Mouse (Mus musculus) cerebellum, postnatal 4 days (tissue): Measurements from ENCODE around the gene Dnal1.
A peak's percentile ranks its signal among the peaks of the same experiment; 100 is the strongest.
"Not testable (repeated sequence)": the region's sequence is repeated elsewhere in the genome, so short reads cannot be mapped to it uniquely, and the experiment has no call there.

ENCODE experiments used
- DNase-seq, 2 experiments: peaks; one replicate each; pipeline ENCODE4 v3.0.0; 2022; ENCODE audit warnings: low spot score in 2 of 2, mixed read lengths in 1 of 2

The Dnal1 gene

GRCm38 (mm10) chr12:84114153-84114994 lies at the start of gene Dnal1:
Dnal1 (plus strand) TSS chr12:84114366.
- peak; percentile 72 to 85 for DNase-seq

- DNase-seq, result no peak
These were observed 49.5 kb upstream of the Dnal1 start for GRCm38 (mm10) chr12:84064621-84065020.

DNA sequence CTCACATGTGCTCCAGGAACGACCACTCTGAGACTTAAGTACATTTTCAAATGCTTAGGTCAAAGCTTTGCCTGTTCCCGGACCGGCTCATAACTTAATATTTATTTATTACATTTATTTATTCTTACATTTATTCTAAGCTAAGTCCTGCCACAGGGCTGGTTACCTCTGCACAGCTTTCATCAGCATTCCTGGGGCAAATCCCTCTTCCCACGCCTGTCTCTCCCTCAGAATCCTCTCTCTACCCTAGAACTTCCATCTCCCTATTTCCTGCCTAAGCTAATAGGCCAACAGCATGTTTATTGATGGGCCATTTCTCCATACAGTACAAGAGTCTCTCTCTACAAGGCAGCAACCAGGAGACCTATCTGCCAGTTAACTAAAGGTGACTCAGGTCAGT lies 46.4 kb upstream of the Dnal1 start:
- no peak for DNase-seq

DNA sequence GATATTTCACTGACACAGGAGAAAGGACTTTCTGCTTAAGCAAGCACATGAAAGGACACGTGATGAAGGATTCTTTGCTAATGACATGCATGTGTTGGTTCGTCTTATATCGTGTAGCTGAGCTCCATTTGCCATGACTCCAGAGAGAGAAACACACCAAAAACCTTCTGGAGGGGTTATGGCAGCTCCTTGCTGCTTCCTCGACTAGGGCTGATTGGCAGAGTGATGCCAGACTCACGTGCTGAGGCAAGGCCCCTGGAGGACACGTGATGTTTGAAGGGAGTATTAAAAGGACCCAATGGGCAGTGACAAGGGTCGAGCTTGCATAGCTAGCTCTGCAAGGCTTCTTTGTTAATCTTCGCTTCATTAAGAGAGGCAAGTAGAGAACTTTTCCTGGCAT lies 45.9 kb upstream of the Dnal1 start:
- no peak for DNase-seq

DNA sequence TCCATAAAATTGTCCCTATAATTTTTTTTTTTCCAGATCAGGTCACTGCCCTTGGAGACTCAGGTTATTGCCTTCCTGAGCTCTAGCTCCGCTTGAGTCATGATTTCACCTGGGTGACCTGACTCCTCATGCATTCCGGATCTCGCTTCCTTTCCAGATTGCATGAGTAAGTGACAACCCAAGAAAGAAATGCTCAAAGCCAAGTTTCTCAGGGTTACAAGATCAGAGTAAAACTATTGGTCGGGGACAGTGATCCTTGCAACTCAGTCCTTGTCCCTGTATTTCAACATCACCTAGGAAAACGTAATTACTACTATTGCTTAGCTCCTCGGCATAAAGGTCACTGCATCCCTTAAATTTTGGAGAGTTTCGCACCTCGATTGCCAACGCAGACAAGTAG lies 45.2 kb upstream of the Dnal1 start, which contains the start of gene Acot5:
Gene Acot5 (plus strand): TSS at position 340 of the 400 bp plus-strand sequence.
- DNase-seq, result no peak

DNA sequence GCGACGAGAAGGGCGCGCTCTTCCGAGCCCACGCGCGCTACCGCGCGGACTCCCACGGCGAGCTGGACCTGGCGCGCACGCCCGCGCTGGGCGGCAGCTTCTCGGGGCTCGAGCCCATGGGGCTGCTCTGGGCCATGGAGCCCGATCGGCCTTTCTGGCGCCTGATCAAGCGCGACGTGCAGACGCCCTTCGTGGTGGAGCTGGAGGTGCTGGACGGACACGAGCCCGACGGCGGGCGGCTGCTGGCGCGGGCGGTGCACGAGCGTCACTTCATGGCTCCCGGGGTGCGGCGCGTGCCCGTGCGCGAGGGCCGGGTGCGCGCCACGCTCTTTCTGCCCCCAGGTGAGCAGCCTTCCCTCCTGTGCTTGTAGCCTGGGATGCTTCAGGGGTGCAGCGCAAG lies 44.6 kb upstream of the Dnal1 start:
- peak in 1 of 2 experiments; percentile 20 for DNase-seq

- no peak for DNase-seq
These were observed 42.5 kb upstream of the Dnal1 start for GRCm38 (mm10) chr12:84071696-84072095.

GRCm38 (mm10) chr12:84077371-84077990 lies 36.7 kb upstream of the Dnal1 start:
- DNase-seq, result no peak

GRCm38 (mm10) chr12:84083842-84084241 lies 30.3 kb upstream of the Dnal1 start:
- no peak for DNase-seq

DNA sequence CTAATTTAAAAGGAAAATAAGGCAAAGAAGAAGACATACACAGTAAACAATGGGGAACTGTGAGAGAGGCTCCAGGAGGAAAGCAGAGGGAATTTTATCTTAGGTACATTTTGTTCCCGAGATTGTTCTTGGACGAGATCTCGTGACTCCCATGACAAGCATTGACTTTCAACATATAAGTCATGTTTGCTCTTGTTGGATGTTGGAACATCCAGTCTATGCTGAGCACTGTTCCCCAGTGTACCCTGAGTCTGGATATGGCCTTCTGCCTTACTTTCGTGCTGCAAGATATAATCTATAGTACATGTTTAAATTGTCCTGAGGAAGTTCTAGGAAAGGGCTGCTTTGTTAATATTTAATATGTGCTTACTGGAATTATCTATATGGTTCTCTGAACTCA lies 29.6 kb upstream of the Dnal1 start:
- DNase-seq, result no peak

- not testable (repeated sequence) for DNase-seq
These were observed 19.5 kb upstream of the Dnal1 start for GRCm38 (mm10) chr12:84094666-84095065.

DNA sequence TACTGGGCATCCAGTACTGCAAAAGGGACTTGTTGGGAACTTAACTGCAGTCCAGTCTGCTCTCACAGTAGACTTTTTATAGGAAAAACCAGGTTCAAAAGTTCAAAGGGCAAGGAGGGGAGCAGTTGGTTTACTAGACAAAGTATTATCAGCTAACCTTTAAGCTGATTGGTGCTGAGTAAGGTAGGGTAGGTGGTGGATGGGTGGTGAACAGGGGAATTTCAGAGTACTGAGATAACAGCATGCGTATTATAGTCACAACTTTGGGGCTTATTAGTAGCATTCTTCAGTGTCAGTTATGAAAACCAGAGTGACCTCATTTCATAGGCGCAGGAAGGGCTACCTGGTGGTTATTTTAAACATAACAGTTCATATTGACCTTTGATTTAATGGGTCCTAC lies 14.6 kb upstream of the Dnal1 start:
- no peak for DNase-seq

DNA sequence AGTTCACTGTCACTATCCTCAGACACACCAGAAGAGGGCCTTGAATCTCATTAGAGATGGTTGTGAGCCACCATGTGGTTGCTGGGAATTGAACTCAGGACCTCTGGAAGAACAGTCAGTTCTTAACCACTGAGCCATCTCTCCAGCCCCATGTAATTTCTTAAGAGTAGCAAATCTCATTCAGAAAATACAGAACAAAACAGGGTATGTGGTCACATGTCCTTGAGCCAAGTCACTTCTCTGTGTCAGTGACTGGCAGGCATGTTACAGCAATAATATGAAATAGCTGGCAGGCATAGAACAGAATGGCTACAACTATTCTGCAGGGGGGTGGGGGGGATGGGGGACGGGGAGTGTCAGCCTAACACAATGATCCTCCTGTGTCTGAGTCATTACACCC lies 14.1 kb upstream of the Dnal1 start:
- no peak for DNase-seq

DNA sequence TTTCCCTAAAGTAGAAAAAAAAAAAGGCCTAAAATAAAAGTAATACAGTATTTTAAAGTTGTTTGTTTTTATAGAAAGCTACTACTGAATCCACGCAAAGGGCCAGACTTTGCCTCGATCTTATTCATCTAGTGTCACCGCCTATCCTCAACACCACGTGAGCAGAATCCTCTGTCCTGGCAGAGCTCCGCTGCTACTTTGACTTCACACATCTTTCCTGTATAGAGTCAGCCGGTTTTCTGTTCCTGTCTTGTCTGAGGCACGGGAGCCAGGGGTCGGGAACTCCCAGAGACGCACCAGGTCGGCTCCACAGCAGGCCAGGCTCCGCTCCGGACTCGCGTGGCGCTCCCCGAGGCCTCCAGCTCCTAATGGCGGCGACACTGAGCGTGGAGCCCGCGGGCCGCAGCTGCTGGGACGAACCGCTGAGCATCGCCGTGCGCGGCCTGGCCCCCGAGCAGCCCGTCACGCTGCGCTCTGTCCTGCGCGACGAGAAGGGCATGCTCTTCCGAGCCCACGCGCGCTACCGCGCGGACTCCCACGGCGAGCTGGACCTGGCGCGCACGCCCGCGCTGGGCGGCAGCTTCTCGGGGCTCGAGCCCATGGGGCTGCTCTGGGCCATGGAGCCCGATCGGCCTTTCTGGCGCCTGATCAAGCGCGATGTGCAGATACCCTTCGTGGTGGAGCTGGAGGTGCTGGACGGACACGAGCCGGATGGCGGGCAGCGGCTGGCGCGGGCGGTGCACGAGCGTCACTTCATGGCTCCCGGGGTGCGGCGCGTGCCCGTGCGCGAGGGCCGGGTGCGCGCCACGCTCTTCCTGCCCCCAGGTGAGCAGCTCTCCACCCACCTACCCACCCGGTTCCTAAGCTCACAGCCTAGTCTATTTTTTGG lies 13.3 kb upstream of the Dnal1 start, which contains the start of gene Acot6:
Gene Acot6 (plus strand): TSS at position 51 of the 889 bp plus-strand sequence.
- peak in 1 of 2 experiments; percentile 45 for DNase-seq

GRCm38 (mm10) chr12:84101493-84101845 lies 12.7 kb upstream of the Dnal1 start:
- no peak for DNase-seq

GRCm38 (mm10) chr12:84107012-84107411 lies 7.2 kb upstream of the Dnal1 start:
- DNase-seq, result no peak

GRCm38 (mm10) chr12:84107692-84108091 lies 6.5 kb upstream of the Dnal1 start:
- no peak for DNase-seq

DNA sequence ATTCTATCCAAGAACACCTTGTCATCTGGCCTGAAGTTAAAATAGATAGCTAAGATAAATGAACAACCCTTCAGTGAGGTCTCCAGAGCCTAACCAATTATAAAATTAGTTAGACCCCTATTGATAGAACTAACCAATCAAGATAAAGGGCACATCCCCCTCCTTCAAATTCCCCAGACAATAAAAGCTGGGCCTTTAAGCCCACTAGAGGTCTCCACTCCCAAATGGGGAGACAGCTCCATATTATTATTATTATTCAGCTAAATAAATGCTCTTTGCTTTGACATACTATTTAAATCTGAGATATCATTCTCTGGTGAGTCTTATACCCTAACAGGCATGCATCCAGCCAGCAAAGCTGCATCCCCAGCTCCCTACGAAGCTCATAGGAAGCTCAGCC lies 4.2 kb upstream of the Dnal1 start:
- DNase-seq, result no peak

DNA sequence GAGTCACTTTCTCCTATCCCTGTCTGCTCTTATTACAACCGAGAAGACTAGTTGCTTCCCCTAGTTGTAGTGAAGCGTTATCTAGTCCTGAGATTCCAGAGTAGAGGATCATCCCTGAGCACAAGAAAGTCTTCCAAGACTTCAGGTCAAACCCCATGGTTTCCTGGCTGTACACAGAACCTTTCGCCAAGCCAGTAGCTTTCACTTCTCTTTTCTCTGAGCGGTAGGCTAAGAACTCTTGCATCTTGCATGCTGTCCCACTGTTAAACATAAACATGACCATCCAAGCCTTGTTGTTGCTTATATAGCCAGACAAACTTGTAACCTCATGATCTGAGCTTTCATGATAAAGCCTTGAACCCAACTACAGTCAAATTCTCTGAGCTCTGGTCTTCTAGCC lies 3.4 kb upstream of the Dnal1 start:
- DNase-seq, result no peak

- DNase-seq, result no peak
These were observed 490 bp upstream of the Dnal1 start for GRCm38 (mm10) chr12:84113676-84114075.

GRCm38 (mm10) chr12:84119584-84119983 lies 5.4 kb downstream of the Dnal1 start:
- no peak for DNase-seq

GRCm38 (mm10) chr12:84125892-84126291 lies 11.7 kb downstream of the Dnal1 start:
- no peak for DNase-seq
